ENCODE assay signal across 8 mouse cellular contexts in genomic region chr4:136144126-136144926, GRCm38 (mm10). TPM values are rescaled to one million over a fixed set of nuclear protein-coding genes. Genes with fewer than 3 reads are reported as not detected.
DNase-seq lines count a peak whose midpoint lies in the region; ATAC-seq and TF ChIP-seq lines count a peak whose summit lies in the region.

No protein-coding gene starts in this region.

- H3K4me2 ChIP-seq in lung, embryonic 16.5 days (ENCODE audit: low read depth, low read length), result peak overlapping the region; percentile 67

- DNase-seq in Muller cell, postnatal 12 days (ENCODE audit: inconsistent ontology term), result peak; percentile 83
- peak; percentile 83 for DNase-seq in embryo, embryonic 10 days (ENCODE audit: low spot score)
- DNase-seq in heart, adult 9 months (ENCODE audit: low spot score in 2 of 2), result peak; percentile 91 to 93
- peak; percentile 91 for DNase-seq in kidney, adult 2 months
- DNase-seq in ovary, postnatal 14 days (ENCODE audit: low spot score), result peak; percentile 53
- peak; percentile 40 for DNase-seq in urinary bladder, postnatal 10 days (ENCODE audit: low spot score)
- DNase-seq in frontal cortex, postnatal 25 days (ENCODE audit: low spot score in 2 of 2), result no peak

- H3K4me1 ChIP-seq in kidney, adult 2 months (ENCODE audit: control insufficient read depth, insufficient read depth, low read length), result peaks cover 33% of the 10 kb centered on the region
- peaks cover 65% of the 10 kb centered on the region for H3K4me1 ChIP-seq in lung, embryonic 16.5 days (replicated peaks; ENCODE audit: control insufficient read depth, insufficient read depth, low read length)

- peak; percentile 5; the same call in 1 of the 2 replicates for ATAC-seq in lung, embryonic 16.5 days (ENCODE audit: low read depth)

- no peaks in the 10 kb centered on the region for H3K27me3 ChIP-seq in kidney, adult 2 months (replicated peaks; ENCODE audit: control insufficient read depth, insufficient read depth, low read length)
- H3K27me3 ChIP-seq in lung, embryonic 16.5 days (ENCODE audit: control insufficient read depth, insufficient read depth, low read depth, low read length), result no peaks in the 10 kb centered on the region

- peak overlapping the region; percentile 99 for H3K27ac ChIP-seq in kidney, adult 2 months (ENCODE audit: insufficient read depth, low read depth, low read length)
- H3K27ac ChIP-seq in lung, embryonic 16.5 days (ENCODE audit: low read length), result peak overlapping the region; percentile 100

- H3K9ac ChIP-seq in lung, embryonic 16.5 days (ENCODE audit: low read length), result peak overlapping the region; percentile 94

- TF ChIP-seq CTCF in kidney, adult 2 months (conservative IDR thresholded peaks at IDR 0.05; ENCODE audit: insufficient read depth, insufficient read length, low read depth, low read length), result no peak

- no peaks in the 10 kb centered on the region; the same call in 1 of the 2 replicates for H3K36me3 ChIP-seq in kidney, adult 2 months (ENCODE audit: control insufficient read depth, insufficient read depth, low read length)
- H3K36me3 ChIP-seq in lung, embryonic 16.5 days (ENCODE audit: control insufficient read depth, insufficient read depth, low read length), result no peaks in the 10 kb centered on the region

- peak; percentile 59 for TF ChIP-seq POLR2A in kidney, adult 2 months (IDR thresholded peaks at IDR 0.05; ENCODE audit: low read depth, low read length)

- H3K9me3 ChIP-seq in lung, embryonic 16.5 days (ENCODE audit: control insufficient read depth, low read length), result no peaks in the 10 kb centered on the region

- peak overlapping the region; percentile 71 for H3K4me3 ChIP-seq in kidney, adult 2 months (ENCODE audit: insufficient read depth, low read depth, low read length)
- peak overlapping the region; percentile 72 for H3K4me3 ChIP-seq in lung, embryonic 16.5 days (ENCODE audit: low read length)

- under 1% methylated on average over 50 of the region's 50 CpGs for WGBS in kidney, adult 2 months
- WGBS in lung, embryonic 16.5 days, result under 1% methylated on average over 49 of the region's 50 CpGs

RNA-seq across cellular contexts. Expression of gene Id3, which starts 1.0 kb away (rescaled TPM):
- 259 and 289 TPM in 2 replicates for polyA plus RNA-seq in kidney, adult 2 months (2012; rRNA removed)
- polyA plus RNA-seq in lung, embryonic 16.5 days (2015; fragmentation: Nextera tagmentation; extraction: Ambion mirVana), result 560 and 561 TPM in 2 replicates

RNA-seq across cellular contexts. Expression of gene E2f2, which starts 27.9 kb away (rescaled TPM):
- polyA plus RNA-seq in kidney, adult 2 months (2012; rRNA removed), result 2.1 and 2.2 TPM in 2 replicates
- 18.4 and 18.8 TPM in 2 replicates for polyA plus RNA-seq in lung, embryonic 16.5 days (2015; fragmentation: Nextera tagmentation; extraction: Ambion mirVana)

Comparison
In these comparisons a context has a peak if more than half of its experiments do, and no peak if none do; other contexts are left out.
1. DNase-seq: peak in Muller cell, postnatal 12 days (single experiment), embryo, embryonic 10 days (single experiment), heart, adult 9 months (2 of 2), kidney, adult 2 months (single experiment), ovary, postnatal 14 days (single experiment) and urinary bladder, postnatal 10 days (single experiment); none in frontal cortex, postnatal 25 days (0 of 2).